Mouse (Mus musculus) forebrain, postnatal 0 days (tissue): Measurements from ENCODE around the gene D630045J12Rik. TPM values are rescaled to one million over a fixed set of nuclear protein-coding genes. Genes with fewer than 3 reads are reported as not detected.

Experiments used
- ATAC-seq: fragments of 200-750 bp; cut with Nextera tagmentation; 2 replicates; pipeline ENCODE4 v1.8.0; 2017; ENCODE audit warnings: mild to moderate bottlenecking, moderate library complexity
- DNase-seq: peaks from one replicate; pipeline ENCODE4 v3.0.0-alpha.2; 2015
- H3K27ac ChIP-seq: fragments of 300-500 bp; sonication (generic); 2 replicates; pipeline ENCODE4 v1.5.1; 2014; ENCODE audit warnings: low read depth, mild to moderate bottlenecking, antibody characterized with exemption, low read length, moderate library complexity, mixed read lengths
- H3K27me3 ChIP-seq: fragments of 300-500 bp; sonication (generic); 2 replicates; pipeline ENCODE4 v1.6.1; 2014; ENCODE audit warnings: mild to moderate bottlenecking, low read length, mixed read lengths; ENCODE audit not compliant: insufficient read depth
- H3K36me3 ChIP-seq: fragments of 300-500 bp; sonication (generic); 2 replicates; pipeline ENCODE4 v1.6.1; 2014; ENCODE audit warnings: mild to moderate bottlenecking, moderate library complexity; ENCODE audit not compliant: insufficient read depth
- H3K4me1 ChIP-seq: fragments of 300-500 bp; sonication (generic); 2 replicates; pipeline ENCODE4 v1.6.1; 2014; ENCODE audit warnings: antibody characterized with exemption; ENCODE audit not compliant: insufficient read depth
- H3K4me2 ChIP-seq: fragments of 300-500 bp; sonication (generic); 2 replicates; pipeline ENCODE4 v1.6.1; 2014; ENCODE audit warnings: low read depth, mild to moderate bottlenecking, moderate library complexity
- H3K4me3 ChIP-seq: fragments of 300-500 bp; sonication (generic); 2 replicates; pipeline ENCODE4 v1.5.1; 2014; ENCODE audit warnings: low read depth, low read length, mixed read lengths
- H3K9ac ChIP-seq: fragments of 300-500 bp; sonication (generic); 2 replicates; pipeline ENCODE4 v1.6.1; 2014; ENCODE audit warnings: mild to moderate bottlenecking
- H3K9me3 ChIP-seq: fragments of 300-500 bp; sonication (generic); 2 replicates; pipeline ENCODE4 v1.6.1; 2016; ENCODE audit warnings: low read length
- CTCF ChIP-seq: sonication (generic); IDR thresholded peaks from 2 replicates; pipeline ENCODE4 v1.5.1; 2016; ENCODE audit warnings: antibody characterized with exemption, control low read depth, low read depth
- WGBS: fragments of 180-500 bp; shearing (Covaris S2); extraction: QIAGEN DNeasy Blood & Tissue Kit; methylation state at CpG from one replicate; pipeline ENCODE4 v1.1.7; 2014; 5-methylcytosine and 5-hydroxymethylcytosine counted together
- polyA plus RNA-seq: library from polyadenylated mRNA; unstranded; fragments of >200 nt; fragmentation: Nextera tagmentation; extraction: Ambion mirVana; gene quantifications from 2 replicates; pipeline ENCODE4 v1.2.1, GENCODE M21; 2015
- total RNA-seq: library from RNA; depleted of rRNA; stranded (reverse); fragments of >200 nt; gene quantifications from 2 replicates; pipeline ENCODE4 v1.2.3, GENCODE M21; 2014

Gene D630045J12Rik
- total and polyA plus RNA-seq, 2 experiments from 2014 or later = 11.4 to 38.7 TPM

DNA sequence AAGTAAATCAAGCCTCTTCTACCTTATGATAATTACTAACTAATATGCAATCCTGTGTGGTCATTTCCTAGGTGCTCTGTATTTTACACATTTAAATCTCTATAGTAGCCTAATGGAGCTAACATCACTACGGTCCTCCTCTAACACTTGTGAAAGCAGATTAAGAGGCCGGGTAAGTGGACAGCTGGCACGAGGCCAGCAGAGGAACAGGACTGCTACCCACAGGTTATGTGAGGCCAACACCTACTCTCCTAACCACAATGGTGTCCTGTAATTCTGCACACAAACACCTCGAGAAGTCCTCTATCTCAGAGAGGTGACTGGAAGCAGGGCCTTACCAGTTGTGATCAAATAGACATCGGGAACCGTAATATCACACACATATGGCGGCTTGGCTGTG, 59.8 kb downstream of the D630045J12Rik start:
- ATAC-seq = no peak
- TF ChIP-seq CTCF = no peak
- Histone ChIP-seq H3K4me1 (no peaks in the 10 kb centered on the region), H3K27ac (no peak overlapping the region), H3K36me3 (peaks cover 33% of the 10 kb centered on the region), H3K9me3 (no peaks in the 10 kb centered on the region), H3K27me3 (no peaks in the 10 kb centered on the region), H3K9ac (no peak overlapping the region), H3K4me2 (no peak overlapping the region), H3K4me3 (no peak overlapping the region)
- WGBS = 79% methylated on average over 7 of the region's 7 CpGs
- DNase-seq = no peak

DNA sequence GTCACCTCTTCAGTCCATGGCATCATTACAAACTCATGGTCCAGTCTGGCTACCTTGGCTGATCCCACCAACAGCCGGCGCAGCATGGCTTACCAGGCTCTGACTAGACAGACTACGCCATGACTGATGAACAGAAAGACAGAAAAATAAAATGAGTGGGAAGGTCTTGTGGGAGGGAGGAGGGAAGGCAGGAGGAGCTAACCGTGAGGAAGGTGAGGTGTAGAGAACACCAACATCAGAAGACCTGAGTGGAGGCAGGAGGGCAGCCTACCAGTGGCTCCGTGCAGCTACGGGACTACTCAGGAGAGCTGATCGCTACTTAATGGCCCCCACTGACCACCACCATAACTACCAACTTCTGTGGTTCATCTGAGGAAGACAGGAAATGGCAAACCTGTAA, 60.9 kb downstream of the D630045J12Rik start:
- no peak for TF ChIP-seq CTCF
- H3K9me3 ChIP-seq = no peaks in the 10 kb centered on the region
- H3K4me2 ChIP-seq = no peak overlapping the region
- ATAC-seq (no peak), DNase-seq (no peak)
- H3K4me3 ChIP-seq = no peak overlapping the region
- H3K27me3 ChIP-seq = no peaks in the 10 kb centered on the region
- H3K4me1 ChIP-seq = no peaks in the 10 kb centered on the region
- WGBS = 97% methylated on average over 7 of the region's 7 CpGs
- no peak overlapping the region for H3K9ac ChIP-seq
- peaks cover 40% of the 10 kb centered on the region for H3K36me3 ChIP-seq
- H3K27ac ChIP-seq = no peak overlapping the region

DNA sequence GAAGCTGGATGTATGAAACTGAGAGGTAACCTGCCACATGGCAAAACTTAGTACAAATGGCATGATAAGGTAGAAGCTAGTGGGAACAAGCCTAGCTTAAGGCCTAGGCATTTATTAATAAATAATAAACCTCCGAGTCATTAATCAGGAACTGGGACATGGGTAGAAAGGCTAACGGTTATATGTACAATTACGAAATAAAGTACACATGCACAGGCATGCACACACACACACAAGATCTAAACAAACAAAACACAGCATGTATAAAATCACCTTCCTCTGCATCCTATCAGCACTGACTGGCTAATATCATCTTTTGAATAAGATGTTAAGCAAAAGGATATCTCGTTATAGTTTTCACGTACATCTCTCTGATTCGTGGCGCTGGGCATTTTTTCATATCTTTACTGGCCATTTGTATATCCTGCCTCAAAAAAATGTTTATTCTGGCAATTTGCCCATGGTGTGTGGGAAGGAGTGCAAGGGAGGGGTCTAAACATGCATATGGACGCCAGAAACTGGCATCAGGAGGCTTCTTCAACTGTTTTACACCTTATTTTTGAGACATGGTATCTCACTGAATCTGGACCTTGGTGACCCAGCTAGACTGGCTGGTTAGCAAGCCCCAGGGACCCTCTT, 67.4 kb downstream of the D630045J12Rik start:
- no peak overlapping the region for H3K27ac ChIP-seq
- ATAC-seq (no peak), DNase-seq (no peak)
- H3K9ac ChIP-seq = no peak overlapping the region
- no peak overlapping the region for H3K4me2 ChIP-seq
- H3K4me1 ChIP-seq = no peaks in the 10 kb centered on the region
- peaks cover 39% of the 10 kb centered on the region for H3K36me3 ChIP-seq
- H3K9me3 ChIP-seq = no peaks in the 10 kb centered on the region
- no peaks in the 10 kb centered on the region for H3K27me3 ChIP-seq
- WGBS = 89% methylated on average over 8 of the region's 8 CpGs
- TF ChIP-seq CTCF = no peak
- no peak overlapping the region for H3K4me3 ChIP-seq

DNA sequence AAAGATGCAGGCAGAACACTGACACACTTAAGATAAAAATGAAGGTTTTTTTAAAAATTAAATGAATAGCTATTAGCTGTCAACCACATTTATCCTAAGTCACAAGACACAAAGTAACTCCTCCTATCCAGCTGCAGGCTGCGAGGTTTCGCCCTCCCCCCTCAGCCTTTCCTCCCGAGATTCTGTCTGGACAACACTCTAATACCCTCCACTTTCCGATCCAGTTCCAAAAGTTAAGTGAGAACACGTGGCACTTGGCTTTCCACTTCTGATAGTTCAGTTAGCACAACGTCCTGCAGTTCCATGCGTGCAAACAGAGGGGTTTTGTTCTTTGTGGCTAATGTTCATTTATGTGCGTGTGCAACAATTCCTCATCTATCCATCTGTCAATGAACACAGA, 69.0 kb downstream of the D630045J12Rik start:
- Histone ChIP-seq H3K4me1 (no peaks in the 10 kb centered on the region), H3K36me3 (peaks cover 48% of the 10 kb centered on the region), H3K4me3 (no peak overlapping the region), H3K9me3 (no peaks in the 10 kb centered on the region), H3K27ac (no peak overlapping the region), H3K27me3 (no peaks in the 10 kb centered on the region), H3K4me2 (no peak overlapping the region), H3K9ac (no peak overlapping the region)
- DNase-seq (no peak), ATAC-seq (no peak)
- WGBS = 64% methylated on average over 8 of the region's 8 CpGs
- TF ChIP-seq CTCF = no peak

DNA sequence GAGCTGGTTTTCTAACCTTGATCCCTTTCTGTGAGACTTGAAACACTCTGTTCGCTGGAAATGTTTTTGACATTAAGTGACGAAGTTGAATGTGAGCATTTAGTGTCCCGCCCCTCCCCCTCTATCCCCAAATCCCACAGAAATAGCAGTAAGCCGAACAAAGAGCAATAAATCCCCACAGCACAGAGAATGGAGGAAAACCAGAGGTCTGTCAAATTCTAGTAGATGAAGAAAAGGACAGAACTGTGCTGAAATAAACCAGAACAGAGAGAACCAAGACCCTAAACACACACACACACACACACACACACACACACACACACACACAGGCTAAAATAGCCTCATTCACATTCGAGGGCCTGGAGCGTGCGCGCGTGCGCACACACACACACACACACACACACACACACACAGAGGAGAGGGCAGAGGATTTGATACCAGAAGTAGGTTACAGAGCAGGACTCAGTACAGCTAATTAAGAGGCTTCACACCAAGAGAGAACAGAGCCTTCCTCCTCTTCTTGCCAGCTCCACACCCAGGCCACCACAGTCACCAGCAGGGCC, 72.0 kb downstream of the D630045J12Rik start:
- TF ChIP-seq CTCF = no peak
- no peak for ATAC-seq

DNA sequence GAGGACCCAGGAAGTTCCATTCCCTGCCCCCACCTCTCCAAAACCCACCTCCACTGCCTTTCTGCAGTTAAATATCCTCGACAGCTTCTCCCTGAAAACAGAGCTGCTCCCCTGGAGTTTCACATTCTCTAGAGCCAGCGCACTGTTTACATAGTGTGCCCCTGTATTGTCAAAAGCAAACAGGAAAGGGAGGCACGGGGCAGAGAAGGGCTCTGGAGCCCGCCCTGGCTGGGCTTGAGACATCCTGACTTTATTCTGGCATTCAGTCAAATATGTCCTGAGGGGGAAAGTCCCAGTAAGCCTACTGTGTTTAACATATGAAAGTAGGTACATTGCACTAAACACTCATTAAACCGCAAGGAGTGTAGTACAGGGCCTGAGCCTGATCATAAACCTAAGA, 73.1 kb downstream of the D630045J12Rik start:
- 54% methylated on average over 5 of the region's 5 CpGs for WGBS

More for the DNA sequence above, 72.0 kb downstream of the D630045J12Rik start:
- no peak overlapping the region for H3K4me2 ChIP-seq
- H3K4me3 ChIP-seq = no peak overlapping the region
- H3K36me3 ChIP-seq = peaks cover 54% of the 10 kb centered on the region
- 79% methylated on average over 10 of the region's 10 CpGs for WGBS
- DNase-seq = no peak
- no peaks in the 10 kb centered on the region for H3K4me1 ChIP-seq
- H3K9me3 ChIP-seq = no peaks in the 10 kb centered on the region
- H3K27me3 ChIP-seq = no peaks in the 10 kb centered on the region
- no peak overlapping the region for H3K27ac ChIP-seq
- H3K9ac ChIP-seq = no peak overlapping the region

DNA sequence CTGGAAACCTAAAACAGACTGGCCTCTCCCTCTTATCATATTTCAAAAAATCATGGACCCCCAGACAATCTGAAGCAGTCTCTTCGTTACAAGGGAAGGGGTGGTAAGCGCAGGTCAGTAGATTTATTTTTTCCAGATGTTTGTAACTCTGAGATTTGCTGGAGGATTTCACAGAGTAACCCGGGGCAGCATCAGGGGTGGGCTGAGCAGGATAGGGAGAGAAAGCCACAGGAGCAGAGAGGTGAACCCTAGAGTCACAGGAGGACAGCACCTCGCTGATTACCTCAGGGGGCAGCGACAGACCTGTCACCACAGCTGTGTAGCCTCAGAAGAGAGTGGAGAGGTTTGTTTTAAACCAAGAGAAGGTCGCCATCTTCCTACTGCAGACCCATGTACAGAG, 88.4 kb downstream of the D630045J12Rik start:
- H3K9ac ChIP-seq = no peak overlapping the region
- no peak for DNase-seq
- WGBS = 88% methylated on average over 6 of the region's 6 CpGs
- ATAC-seq = no peak
- no peaks in the 10 kb centered on the region for H3K27me3 ChIP-seq
- no peak overlapping the region for H3K4me2 ChIP-seq
- no peak overlapping the region for H3K4me3 ChIP-seq
- no peak overlapping the region for H3K27ac ChIP-seq
- H3K9me3 ChIP-seq = no peaks in the 10 kb centered on the region
- peaks cover 47% of the 10 kb centered on the region for H3K36me3 ChIP-seq
- peaks cover 2% of the 10 kb centered on the region; the same call in 1 of the 2 replicates for H3K4me1 ChIP-seq
- no peak for TF ChIP-seq CTCF

More for the DNA sequence above, 73.1 kb downstream of the D630045J12Rik start:
- Histone ChIP-seq H3K9me3 (no peaks in the 10 kb centered on the region), H3K27ac (no peak overlapping the region), H3K4me2 (no peak overlapping the region), H3K27me3 (no peaks in the 10 kb centered on the region), H3K4me1 (no peaks in the 10 kb centered on the region), H3K36me3 (peaks cover 64% of the 10 kb centered on the region), H3K4me3 (no peak overlapping the region), H3K9ac (no peak overlapping the region)
- no peak for DNase-seq
- ATAC-seq = no peak
- no peak for TF ChIP-seq CTCF
